Mouse (Mus musculus): ENCODE results near the gene Lce1e.
"Not testable (repeated sequence)": the region's sequence is repeated elsewhere in the genome, so short reads cannot be mapped to it uniquely, and the experiment has no call there.

Lce1e gene

DNA sequence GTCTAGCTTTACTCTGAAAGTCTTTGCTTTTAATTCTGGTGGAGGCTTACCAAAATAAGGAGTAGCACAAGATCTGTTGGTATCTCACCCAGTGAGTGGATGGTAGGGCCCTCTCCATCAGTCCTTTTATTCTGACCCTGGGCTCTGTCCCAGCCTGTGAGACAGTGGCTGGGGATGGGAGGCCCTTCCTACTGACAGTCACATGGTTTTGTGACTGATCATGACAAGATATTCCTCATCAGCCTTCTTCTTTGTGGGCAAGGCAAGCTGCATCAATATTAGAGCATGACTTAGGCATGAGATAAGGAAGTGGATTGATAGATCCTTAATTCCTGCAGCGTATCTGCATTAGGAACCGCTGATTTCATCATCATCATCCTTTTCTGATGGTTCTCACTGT, at the start of gene Lce1e:
Gene Lce1e (minus strand): TSS at position 101 of the 400 bp plus-strand sequence.
- DNase-seq (ENCODE audit: low spot score in 2 of 2), result no peak

DNA sequence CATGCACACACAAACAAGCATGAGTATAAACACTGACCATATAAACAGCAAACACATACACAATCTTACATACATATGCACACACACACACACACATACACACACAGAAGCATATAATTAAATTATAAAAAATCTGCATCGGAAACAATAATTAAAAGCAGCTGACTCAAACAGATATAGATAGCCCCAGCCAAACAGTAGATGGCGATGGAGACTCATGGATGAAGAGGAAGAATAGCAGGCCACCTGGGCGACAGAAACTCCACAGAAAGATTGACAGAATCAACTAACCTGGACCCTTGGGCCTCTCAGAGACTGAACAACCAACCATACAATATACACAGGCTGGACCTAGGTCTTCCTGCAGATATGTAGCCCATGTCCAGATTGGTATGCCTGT, 44.3 kb upstream of the Lce1e start:
- DNase-seq (ENCODE audit: low spot score in 2 of 2), result no peak

- no peak for DNase-seq (ENCODE audit: low spot score in 2 of 2)
Observed at GRCm38 (mm10) chr3:92752238-92752637, 43.4 kb upstream of the Lce1e start, which contains the start of gene Lce1g. Gene Lce1g, minus strand, starts transcription at chr3:92752338.

GRCm38 (mm10) chr3:92738996-92739395, 30.1 kb upstream of the Lce1e start, which contains the start of gene Gm38119:
Gene Gm38119, minus strand, starts transcription at chr3:92739096.
- no peak for DNase-seq (ENCODE audit: low spot score in 2 of 2)

DNA sequence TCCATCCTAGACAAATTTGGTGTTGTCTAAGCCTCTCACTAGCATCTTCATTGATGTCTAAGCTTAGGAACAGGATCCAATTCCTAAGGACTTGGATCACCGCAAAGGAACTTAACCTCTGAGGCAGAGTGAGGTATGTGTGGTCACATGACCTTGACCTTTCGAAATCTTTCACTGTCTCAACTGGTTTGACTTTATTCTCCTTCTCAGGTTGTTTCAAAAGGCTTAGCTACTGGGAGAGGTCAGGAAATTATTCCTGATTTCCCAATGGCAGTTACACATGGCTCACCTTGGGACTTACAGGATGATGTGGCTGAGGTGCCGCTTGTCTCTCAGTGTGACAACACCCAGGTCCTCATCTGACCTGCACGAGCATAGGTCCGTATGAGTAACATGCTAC, 13.8 kb upstream of the Lce1e start:
- no peak for DNase-seq (ENCODE audit: low spot score in 2 of 2)

DNA sequence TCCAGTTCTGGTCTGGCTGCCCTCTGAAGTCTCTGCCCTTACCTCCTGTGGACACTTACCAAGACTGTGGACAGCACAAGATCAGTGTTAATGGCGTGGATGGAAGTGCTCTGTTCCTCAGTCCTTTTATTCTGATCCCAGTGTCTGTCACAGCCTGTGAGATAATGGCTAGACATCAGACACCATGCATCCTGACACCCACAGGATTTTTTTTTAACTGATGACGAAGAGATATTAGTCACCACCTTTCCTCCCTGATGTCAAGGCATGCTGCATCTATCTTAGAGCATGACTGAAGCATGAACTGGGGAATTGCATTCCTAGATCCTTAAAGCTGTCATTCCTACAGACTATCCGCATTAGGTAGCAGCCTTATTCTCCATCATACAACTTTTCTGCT, 11.4 kb upstream of the Lce1e start, which contains the start of gene Lce1f:
Gene Lce1f (minus strand): TSS at position 101 of the 400 bp plus-strand sequence.
- no peak for DNase-seq (ENCODE audit: low spot score in 2 of 2)

DNA sequence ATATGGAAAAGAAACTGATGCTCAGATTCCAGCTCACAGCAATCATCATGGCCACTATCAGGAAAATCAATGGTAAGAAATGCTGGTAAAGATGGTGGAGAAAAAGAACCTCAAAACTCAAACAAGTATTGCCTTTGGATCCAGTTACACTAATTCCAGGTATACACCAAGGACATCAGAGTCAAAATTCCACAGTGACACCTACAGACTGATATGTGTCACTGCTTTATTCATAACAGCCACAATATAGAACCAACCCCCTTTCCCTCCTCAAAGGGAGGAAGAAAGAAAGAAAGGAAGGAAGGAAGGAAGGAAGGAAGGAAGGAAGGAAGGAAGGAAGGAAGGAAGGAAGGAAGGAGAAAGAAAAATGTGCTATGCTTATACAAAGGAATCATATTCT, 6.2 kb upstream of the Lce1e start:
- DNase-seq (ENCODE audit: low spot score in 2 of 2), result no peak

GRCm38 (mm10) chr3:92694613-92695012, 14.3 kb downstream of the Lce1e start:
- no peak for DNase-seq (ENCODE audit: low spot score in 2 of 2)

- DNase-seq (ENCODE audit: low spot score in 2 of 2), result no peak
Observed at GRCm38 (mm10) chr3:92691688-92692087, 17.2 kb downstream of the Lce1e start.

GRCm38 (mm10) chr3:92689154-92689553, 19.7 kb downstream of the Lce1e start:
- DNase-seq (ENCODE audit: low spot score in 2 of 2), result not testable (repeated sequence)

- DNase-seq (ENCODE audit: low spot score in 2 of 2), result no peak
Observed at GRCm38 (mm10) chr3:92687110-92687509, 21.8 kb downstream of the Lce1e start, which contains the start of gene Lce1d. Gene Lce1d, minus strand, starts transcription at chr3:92687210.

DNA sequence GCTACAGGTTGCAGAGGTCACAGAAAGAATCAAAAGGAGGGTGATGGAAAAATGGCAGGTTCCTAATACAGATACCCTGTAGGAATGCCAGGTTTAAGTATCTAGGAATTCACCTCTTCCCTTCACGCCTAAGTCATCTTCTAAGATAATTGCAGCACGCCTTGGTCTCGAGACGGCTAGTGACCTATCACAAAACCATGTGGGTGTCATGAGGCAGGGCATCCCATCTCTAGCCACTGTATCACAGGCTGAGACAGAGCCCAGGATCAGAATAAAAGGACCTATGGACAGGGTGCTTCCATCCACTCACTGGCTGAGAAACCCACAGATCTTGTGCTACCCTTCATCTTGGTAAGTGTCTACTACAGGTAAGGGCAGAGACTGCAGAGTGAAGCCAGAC, 29.9 kb downstream of the Lce1e start, which contains the start of gene Lce1c:
Gene Lce1c (plus strand): TSS at position 301 of the 400 bp plus-strand sequence.
- DNase-seq (ENCODE audit: low spot score in 2 of 2), result no peak

GRCm38 (mm10) chr3:92670215-92670614, 38.7 kb downstream of the Lce1e start, which contains the start of gene Lce1a2:
Gene Lce1a2, minus strand, starts transcription at chr3:92670315.
- DNase-seq (ENCODE audit: low spot score in 2 of 2), result no peak

Data from cerebellum, postnatal 4 days (tissue).